Mouse (Mus musculus) hindbrain, embryonic 10.5 days (tissue): ENCODE data around the gene Mcoln3. TPM values are rescaled to one million over a fixed set of nuclear protein-coding genes. Genes with fewer than 3 reads are reported as not detected.

Source experiments
- DNase-seq: peaks from one replicate; pipeline ENCODE4 v3.0.0-alpha.2; 2017; ENCODE audit warnings: low spot score
- H3K27ac ChIP-seq: fragments of 300-500 bp; sonication (generic); 2 replicates; pipeline ENCODE4 v1.5.1; 2016; ENCODE audit warnings: mild to moderate bottlenecking, moderate library complexity
- H3K27me3 ChIP-seq: fragments of 300-500 bp; sonication (generic); 2 replicates; pipeline ENCODE4 v1.6.1; 2016; ENCODE audit warnings: mild to moderate bottlenecking; ENCODE audit not compliant: poor library complexity, insufficient read depth, severe bottlenecking
- H3K36me3 ChIP-seq: fragments of 300-500 bp; sonication (generic); 2 replicates; pipeline ENCODE4 v1.6.1; 2016; ENCODE audit warnings: mild to moderate bottlenecking, moderate library complexity
- H3K4me1 ChIP-seq: fragments of 300-500 bp; sonication (generic); replicated peaks from 2 replicates; pipeline ENCODE4 v1.6.1; 2016; ENCODE audit warnings: mild to moderate bottlenecking
- H3K4me3 ChIP-seq: fragments of 300-500 bp; sonication (generic); 2 replicates; pipeline ENCODE4 v1.5.1; 2016; ENCODE audit warnings: mild to moderate bottlenecking, moderate library complexity
- H3K9me3 ChIP-seq: fragments of 300-500 bp; sonication (generic); 2 replicates; pipeline ENCODE4 v1.6.1; 2016; ENCODE audit warnings: mild to moderate bottlenecking, moderate library complexity
- WGBS: fragments of 180-500 bp; shearing (Covaris S2); methylation state at CpG from one replicate; pipeline ENCODE4 v1.1.7; 2016; 5-methylcytosine and 5-hydroxymethylcytosine counted together
- polyA plus RNA-seq: library from polyadenylated mRNA; unstranded; fragments of >200 nt; fragmentation: Nextera tagmentation; extraction: Ambion mirVana; gene quantifications from 2 replicates; pipeline ENCODE4 v1.2.1, GENCODE M21; 2016

Mcoln3 gene
- polyA plus RNA-seq, 1 experiment from 2014 or later: 4.9 TPM

DNA sequence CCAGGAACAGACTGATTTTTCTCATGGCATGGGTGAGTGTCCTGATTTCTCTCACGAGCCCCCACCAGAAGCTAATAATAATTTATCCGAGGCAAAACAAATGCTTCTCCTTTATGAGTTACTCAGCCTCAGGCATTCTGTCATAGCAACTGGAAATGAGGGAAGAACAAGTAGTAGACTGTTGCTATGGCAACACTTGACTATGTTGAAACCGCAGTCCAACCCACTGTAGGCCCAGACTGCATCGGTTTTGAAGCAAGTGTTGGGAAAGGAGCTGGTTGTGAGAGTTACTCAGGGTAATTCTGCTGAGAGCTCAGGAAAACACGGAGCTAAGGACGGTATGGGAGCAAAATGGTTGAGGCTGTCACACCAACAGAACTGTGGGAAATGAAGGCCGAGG is 25.3 kb downstream of the Mcoln3 start:
- H3K27me3 ChIP-seq: no peaks in the 10 kb centered on the region; the same call in 1 of the 2 replicates
- H3K4me3 ChIP-seq: no peak overlapping the region
- DNase-seq: no peak
- H3K4me1 ChIP-seq: no peaks in the 10 kb centered on the region
- H3K9me3 ChIP-seq: no peaks in the 10 kb centered on the region
- no peak overlapping the region for H3K27ac ChIP-seq
- WGBS: 85% methylated on average over 7 of the region's 7 CpGs
- 0 out of 2 replicates have a peak, but pooled peaks cover 3% of the 10 kb centered on the region for H3K36me3 ChIP-seq

DNA sequence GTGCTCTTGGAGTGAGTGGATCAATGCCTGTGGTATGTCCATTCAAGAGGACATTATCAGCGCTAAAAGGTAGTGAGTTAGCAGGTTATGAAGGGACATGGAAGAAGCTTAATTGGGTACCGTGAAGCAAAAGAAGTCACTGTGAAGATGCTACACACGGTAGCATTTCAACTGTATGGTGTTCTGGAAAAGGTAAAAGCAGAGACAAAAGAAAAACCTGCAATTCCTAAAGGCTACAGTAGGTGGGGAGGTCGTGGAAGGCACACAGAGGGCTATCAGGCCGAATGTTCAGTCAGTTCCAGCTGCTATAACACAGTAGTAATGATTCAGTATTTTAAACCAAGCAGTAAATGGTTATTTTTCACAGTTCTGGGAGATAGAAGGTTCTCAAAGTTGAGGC is 28.3 kb downstream of the Mcoln3 start:
- WGBS: 61% methylated on average over 5 of the region's 5 CpGs
- Histone ChIP-seq H3K9me3 (no peaks in the 10 kb centered on the region), H3K4me1 (peaks cover 14% of the 10 kb centered on the region), H3K4me3 (no peak overlapping the region), H3K36me3 (no peaks in the 10 kb centered on the region), H3K27me3 (peaks cover 26% of the 10 kb centered on the region), H3K27ac (no peak overlapping the region)
- no peak for DNase-seq

DNA sequence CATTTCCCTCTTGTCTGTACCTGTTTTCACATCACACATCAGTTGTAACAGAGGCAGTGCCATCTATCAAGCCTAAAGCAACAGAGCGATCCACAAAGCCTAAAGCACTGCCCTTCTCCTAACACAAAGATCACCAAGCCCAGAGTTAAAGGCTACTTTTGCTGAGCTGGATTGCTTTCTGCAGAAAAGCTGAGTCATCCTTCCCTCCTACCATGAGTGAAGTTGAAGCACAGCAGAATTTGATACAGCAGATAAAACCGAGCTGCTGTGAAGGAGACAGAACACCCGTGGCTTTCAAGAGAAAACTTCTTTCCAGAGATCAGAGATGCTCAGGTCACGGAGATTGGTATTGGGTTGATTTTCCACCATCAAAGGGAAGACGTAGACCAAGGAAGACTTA is 28.9 kb downstream of the Mcoln3 start:
- H3K27ac ChIP-seq: no peak overlapping the region
- DNase-seq: no peak
- H3K4me3 ChIP-seq: no peak overlapping the region
- peaks cover 32% of the 10 kb centered on the region for H3K27me3 ChIP-seq
- WGBS: 73% methylated on average over 5 of the region's 5 CpGs
- H3K9me3 ChIP-seq: no peaks in the 10 kb centered on the region
- H3K4me1 ChIP-seq: peaks cover 17% of the 10 kb centered on the region
- H3K36me3 ChIP-seq: no peaks in the 10 kb centered on the region

DNA sequence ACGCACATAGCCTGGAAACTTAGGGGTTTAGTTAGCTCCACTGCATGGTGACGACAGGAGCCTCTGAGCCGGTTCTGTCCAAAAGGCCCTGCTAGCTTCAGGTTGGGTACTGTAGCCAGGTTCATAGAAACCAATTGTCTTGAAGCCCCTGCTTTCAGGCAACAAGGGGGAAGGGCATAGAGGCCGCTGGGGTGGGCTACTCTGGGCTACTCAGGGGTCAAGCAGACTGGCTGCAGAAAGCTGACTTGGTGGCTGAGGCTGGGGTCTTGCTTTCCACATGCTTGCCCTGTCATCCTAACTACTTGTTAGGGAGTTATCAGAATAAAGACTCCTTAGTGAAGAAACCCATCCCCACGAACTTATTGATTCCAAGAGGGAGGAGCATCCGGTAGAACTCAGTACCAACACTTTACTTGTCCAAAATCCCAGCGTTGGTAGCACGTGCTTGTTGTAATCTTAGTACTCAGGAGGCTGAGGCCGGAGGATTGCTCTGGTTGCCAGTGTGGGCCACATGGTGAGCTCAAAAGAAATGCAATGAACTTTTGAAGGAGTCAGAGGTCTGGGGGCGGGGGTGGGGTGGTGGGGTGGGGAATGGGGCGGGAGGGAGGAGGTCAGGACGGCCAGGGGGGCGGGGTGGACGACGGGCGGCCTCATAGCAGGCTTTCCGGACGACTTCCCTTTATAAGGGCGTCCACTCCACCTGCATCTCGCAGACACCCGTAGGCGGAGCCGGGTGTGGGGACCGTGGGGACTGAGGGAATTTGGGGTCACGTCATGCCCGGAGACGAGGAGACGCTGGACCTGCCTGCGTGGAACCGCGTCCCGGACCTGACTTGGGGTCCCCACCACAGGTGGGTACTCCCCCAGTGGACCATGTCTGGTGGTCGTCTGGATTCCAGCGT is 32.2 kb downstream of the Mcoln3 start, which contains the start of gene Mcoln2:
Gene Mcoln2, plus strand, starts transcription at position 678 of the 902 bp plus-strand sequence.
- Histone ChIP-seq H3K27me3 (peaks cover 51% of the 10 kb centered on the region), H3K27ac (peak within 1 kb of the TSS; percentile 53; the same call in 1 of the 2 replicates), H3K9me3 (no peaks in the 10 kb centered on the region), H3K4me3 (peak within 1 kb of the TSS; percentile 61), H3K36me3 (no peaks in the 10 kb centered on the region), H3K4me1 (peaks cover 25% of the 10 kb centered on the region)
- no peak for DNase-seq
- WGBS: 12% methylated on average over 33 of the region's 34 CpGs

DNA sequence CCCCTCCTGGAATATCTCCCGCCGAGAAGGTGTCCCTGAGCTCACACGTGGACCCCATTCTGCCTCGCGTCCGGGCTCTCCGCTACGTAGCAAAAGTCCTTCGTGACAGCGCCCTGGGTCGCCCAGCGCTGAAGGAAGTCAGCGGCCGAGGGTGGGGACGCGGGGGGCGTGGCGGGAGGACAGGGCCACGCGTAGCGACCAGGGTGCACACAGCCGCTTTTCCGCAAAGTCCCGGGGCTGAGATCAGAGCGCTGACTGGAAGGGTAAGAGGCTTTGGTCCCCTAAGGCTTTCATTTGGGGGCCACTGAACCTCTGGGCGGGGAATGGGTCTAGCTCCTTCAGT is 32.8 kb downstream of the Mcoln3 start:
- H3K27ac ChIP-seq: peak overlapping the region; percentile 53; the same call in 1 of the 2 replicates
- DNase-seq: peak; percentile 38
- peak overlapping the region; percentile 61 for H3K4me3 ChIP-seq
- H3K9me3 ChIP-seq: no peaks in the 10 kb centered on the region
- no peaks in the 10 kb centered on the region for H3K36me3 ChIP-seq
- H3K27me3 ChIP-seq: peaks cover 51% of the 10 kb centered on the region
- peaks cover 25% of the 10 kb centered on the region for H3K4me1 ChIP-seq
- WGBS: 1% methylated on average over 26 of the region's 26 CpGs

DNA sequence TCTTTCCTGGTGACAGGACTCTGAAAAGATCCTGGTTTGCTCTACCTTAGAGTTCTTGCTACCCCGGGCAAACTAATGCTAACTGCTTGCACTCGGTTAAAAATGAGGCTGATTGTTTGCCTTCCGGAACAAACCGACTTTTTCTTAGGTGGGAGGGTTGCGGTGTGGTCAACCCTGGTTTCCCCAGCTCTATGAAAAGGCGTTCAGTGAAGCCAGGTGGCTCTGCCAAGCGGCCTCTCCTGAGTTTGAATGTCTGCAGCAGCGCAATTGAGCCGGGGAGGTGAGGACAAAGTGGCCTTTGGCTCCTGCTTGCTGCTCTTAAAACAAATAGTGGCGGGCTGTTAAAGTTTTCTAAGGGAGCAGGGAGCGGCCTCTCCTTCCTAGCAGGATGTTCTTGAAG is 33.3 kb downstream of the Mcoln3 start:
- H3K4me3 ChIP-seq: peak overlapping the region; percentile 61
- no peaks in the 10 kb centered on the region for H3K36me3 ChIP-seq
- no peak overlapping the region for H3K27ac ChIP-seq
- peaks cover 25% of the 10 kb centered on the region for H3K4me1 ChIP-seq
- DNase-seq: peak; percentile 16
- H3K9me3 ChIP-seq: no peaks in the 10 kb centered on the region
- peaks cover 51% of the 10 kb centered on the region for H3K27me3 ChIP-seq
- WGBS: 20% methylated on average over 11 of the region's 11 CpGs

DNA sequence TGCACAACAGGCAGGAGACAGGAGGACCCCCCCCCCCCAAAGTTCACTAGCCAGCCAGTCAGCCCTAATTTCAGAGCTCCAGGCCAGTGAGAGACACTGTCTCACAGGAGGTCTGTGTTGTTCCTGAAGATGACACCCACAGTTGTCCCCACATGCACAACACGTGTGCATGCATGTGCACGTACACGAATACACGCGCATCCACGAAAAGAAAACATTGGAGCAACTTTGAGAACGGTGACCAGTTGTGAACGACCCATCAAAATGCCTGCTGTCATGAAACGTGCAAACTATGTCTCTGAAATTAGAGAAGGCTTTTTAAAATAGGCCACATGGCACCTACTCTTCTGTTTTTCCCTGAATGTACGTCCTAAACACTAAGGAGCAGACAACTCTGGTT is 34.1 kb downstream of the Mcoln3 start:
- Histone ChIP-seq H3K27ac (no peak overlapping the region), H3K4me1 (peaks cover 25% of the 10 kb centered on the region), H3K4me3 (no peak overlapping the region), H3K9me3 (no peaks in the 10 kb centered on the region), H3K27me3 (peaks cover 51% of the 10 kb centered on the region), H3K36me3 (no peaks in the 10 kb centered on the region)
- 96% methylated on average over 10 of the region's 10 CpGs for WGBS
- DNase-seq: no peak

DNA sequence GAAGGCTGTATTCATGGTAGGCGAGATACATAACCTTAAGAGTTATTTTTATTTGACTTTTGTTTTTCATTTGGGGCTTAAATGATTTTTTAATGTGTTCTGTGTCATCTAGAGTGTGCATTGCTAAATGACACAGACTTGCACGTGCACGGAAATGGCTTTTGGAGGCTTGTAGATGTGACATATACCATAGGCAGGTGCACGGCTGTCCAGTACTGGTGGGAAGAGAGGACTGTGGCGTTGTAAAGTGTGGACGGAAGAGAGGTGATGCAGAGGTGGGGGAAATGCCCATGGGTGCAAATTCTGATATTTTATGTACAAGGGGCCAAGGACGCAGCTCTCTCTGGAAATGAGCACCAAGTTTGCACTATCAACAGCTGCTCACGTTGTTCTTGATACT is 34.5 kb downstream of the Mcoln3 start:
- no peak overlapping the region for H3K27ac ChIP-seq
- peaks cover 51% of the 10 kb centered on the region for H3K27me3 ChIP-seq
- 92% methylated on average over 8 of the region's 8 CpGs for WGBS
- no peak for DNase-seq
- peaks cover 25% of the 10 kb centered on the region for H3K4me1 ChIP-seq
- H3K9me3 ChIP-seq: no peaks in the 10 kb centered on the region
- H3K36me3 ChIP-seq: no peaks in the 10 kb centered on the region
- no peak overlapping the region for H3K4me3 ChIP-seq

DNA sequence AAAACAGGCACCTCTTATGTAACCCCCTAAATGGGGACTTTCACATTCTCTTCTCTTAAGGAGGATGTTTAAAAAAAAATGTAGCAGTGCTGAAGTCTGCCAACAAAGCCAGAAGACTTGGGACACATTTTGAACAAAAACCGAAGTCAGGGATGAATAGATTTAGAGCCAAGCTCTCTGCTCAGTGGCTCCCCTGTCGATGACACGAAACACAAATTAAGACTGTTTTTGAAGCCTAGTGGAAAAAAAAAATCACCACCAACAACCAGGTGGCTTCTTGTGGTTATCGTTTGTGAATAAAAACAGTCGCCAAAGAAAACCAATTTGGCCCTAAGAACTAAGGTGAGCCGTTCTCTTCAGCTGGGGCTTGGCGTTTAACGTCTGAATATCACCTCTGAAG is 35.1 kb downstream of the Mcoln3 start:
- no peaks in the 10 kb centered on the region for H3K36me3 ChIP-seq
- H3K4me3 ChIP-seq: no peak overlapping the region
- peaks cover 51% of the 10 kb centered on the region for H3K27me3 ChIP-seq
- WGBS: 91% methylated on average over 8 of the region's 8 CpGs
- no peak overlapping the region for H3K27ac ChIP-seq
- DNase-seq: no peak
- no peaks in the 10 kb centered on the region for H3K9me3 ChIP-seq
- peaks cover 25% of the 10 kb centered on the region for H3K4me1 ChIP-seq

DNA sequence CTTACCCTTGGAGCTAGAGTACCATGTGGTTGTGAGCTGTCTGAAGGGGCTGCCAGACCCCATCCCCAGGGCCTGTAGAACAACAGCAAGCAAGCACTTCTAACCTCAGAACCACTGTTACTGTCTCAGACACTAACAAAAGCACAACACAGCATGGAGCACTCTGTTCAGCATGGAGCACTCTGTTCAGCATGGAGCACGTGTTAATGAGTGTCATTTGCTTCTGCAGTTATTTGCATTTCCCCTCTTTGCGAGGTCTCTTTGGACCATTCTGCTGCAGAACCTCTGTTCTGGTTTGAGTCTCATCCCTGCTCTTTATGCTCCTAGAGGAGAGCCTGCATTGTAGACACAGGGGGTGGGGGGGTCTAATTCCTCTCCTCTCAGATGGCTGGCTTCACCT is 35.7 kb downstream of the Mcoln3 start:
- Histone ChIP-seq H3K27me3 (peaks cover 51% of the 10 kb centered on the region), H3K27ac (no peak overlapping the region), H3K4me3 (no peak overlapping the region), H3K4me1 (peaks cover 25% of the 10 kb centered on the region), H3K9me3 (no peaks in the 10 kb centered on the region), H3K36me3 (no peaks in the 10 kb centered on the region)
- 73% methylated on average over 2 of the region's 2 CpGs for WGBS
- DNase-seq: no peak

DNA sequence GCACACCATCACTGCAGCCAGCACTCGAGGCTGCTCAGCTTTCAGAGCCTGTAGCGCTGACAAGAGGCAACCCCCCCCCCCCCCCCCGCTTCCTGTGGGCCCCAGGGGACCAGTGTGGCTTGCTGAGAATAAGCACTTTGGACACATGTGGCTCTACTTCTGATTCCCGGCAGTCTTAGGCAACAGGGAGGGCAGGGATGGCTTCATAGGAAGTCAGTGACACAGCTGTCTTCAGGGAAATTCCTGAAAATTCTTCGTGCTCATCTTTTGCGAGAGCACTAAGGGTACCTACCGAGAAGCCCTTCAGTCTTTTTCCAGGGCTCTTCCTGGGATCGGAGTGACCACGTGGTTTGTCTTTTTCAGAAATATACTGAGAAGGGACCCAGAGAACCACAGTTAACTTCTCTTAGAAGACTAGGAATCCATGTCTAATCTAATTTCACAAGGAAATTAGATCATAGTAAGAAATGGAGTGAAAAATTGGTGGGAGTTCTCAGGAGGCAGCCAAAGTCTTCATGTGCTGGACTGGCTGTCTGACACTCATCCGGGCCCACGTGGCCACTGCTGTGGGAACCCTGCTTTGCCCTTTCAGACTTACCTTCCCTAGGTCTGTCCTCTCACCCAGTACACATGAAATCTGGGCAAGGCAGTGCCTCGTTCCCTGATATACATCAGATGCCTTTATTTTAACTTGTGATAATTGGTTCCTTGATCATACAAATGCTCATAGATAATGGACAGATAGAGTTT is 36.8 kb downstream of the Mcoln3 start:
- H3K4me3 ChIP-seq: no peak overlapping the region
- H3K9me3 ChIP-seq: no peaks in the 10 kb centered on the region
- DNase-seq: peak; percentile 47
- peaks cover 25% of the 10 kb centered on the region for H3K4me1 ChIP-seq
- H3K27ac ChIP-seq: no peak overlapping the region
- no peaks in the 10 kb centered on the region for H3K36me3 ChIP-seq
- peaks cover 40% of the 10 kb centered on the region for H3K27me3 ChIP-seq
- WGBS: 31% methylated on average over 12 of the region's 12 CpGs

DNA sequence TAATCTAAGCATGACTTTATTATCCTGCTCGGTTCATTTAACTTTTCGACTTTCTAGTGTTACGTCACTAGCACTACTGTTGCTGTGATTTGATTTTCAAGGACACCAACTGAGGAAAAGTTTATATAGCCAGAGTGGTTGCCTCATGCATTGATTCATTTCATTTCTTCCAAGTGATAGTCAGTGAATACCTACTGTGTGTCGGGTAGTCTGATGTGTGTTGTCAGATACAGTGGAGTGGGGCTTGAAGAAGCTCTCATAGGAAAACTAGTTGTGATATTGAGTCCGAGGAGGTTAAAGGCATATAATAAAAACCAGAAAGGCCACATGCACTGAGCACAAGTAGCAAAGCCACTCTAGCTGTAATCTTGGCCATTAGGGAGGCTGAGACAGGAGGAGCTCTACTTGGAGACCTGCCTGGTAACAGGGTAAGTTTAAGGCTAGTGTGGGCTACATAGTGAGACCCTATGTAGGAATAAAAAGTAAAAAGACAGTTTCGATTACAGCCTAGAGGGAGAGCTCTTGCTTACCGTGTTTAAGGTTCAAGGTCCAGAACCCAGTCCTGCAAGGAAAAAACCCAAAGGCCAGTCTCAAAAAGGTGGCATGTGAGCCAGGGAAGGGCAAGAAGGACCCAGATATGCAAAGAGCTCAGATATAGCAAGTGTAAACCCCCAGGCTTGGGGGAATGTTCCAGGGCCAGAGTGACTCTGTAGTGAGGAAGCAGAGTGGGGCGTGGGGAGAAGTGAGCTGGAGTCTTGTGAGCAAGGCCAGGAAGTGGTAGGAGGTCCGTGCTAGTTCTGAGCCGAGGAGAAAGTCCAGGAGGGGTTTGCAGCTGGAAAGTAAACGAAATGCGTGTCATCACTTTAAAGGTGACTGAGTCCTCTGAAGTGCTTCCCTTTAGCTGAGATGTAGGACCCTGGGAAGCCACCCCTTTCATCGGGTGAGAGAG is 38.7 kb downstream of the Mcoln3 start:
- H3K27me3 ChIP-seq: peaks cover 21% of the 10 kb centered on the region
- no peak overlapping the region for H3K27ac ChIP-seq
- no peak overlapping the region for H3K4me3 ChIP-seq
- 81% methylated on average over 13 of the region's 13 CpGs for WGBS
- H3K9me3 ChIP-seq: no peaks in the 10 kb centered on the region
- no peaks in the 10 kb centered on the region for H3K36me3 ChIP-seq
- peaks cover 8% of the 10 kb centered on the region for H3K4me1 ChIP-seq
- no peak for DNase-seq
